9 mouse cellular contexts compared by ENCODE assay signal in the genomic region with DNA sequence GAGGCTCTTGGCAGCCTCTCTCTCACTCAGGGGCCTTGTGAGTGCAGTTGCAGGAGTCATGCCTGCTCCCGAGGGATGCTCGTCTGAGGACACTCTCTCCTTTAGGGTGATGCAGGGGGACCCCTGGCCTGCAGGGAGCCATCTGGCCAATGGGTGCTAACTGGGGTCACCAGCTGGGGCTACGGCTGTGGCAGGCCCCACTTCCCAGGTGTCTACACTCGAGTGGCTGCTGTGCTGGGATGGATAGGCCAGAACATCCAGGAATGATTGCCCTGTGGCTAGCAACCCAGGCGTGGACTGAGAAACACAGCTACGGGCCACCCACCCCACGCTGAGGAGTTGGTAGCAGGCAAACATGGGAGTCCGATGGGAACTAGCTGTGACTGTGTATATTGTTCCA. TPM values are rescaled to one million over a fixed set of nuclear protein-coding genes. Genes with fewer than 3 reads are reported as not detected.
A peak's percentile ranks its signal among the peaks of the same experiment; 100 is the strongest.
DNase-seq lines count a peak whose midpoint lies in the region; ATAC-seq and TF ChIP-seq lines count a peak whose summit lies in the region.
"Had no signal": no experiment of that assay in that cellular context is flagged by ENCODE, and none has a peak within 500 bp of the region (broad histone marks: within the 10 kb centered on the region; RNA-seq: fewer than 3 reads in every experiment).

No protein-coding gene starts in this region.

- ATAC-seq in liver, embryonic 11.5 days (replicated peaks; ENCODE audit: low FRiP score): no peak
- ATAC-seq in embryonic facial prominence, embryonic 15.5 days (ENCODE audit: insufficient number of reproducible peaks, low FRiP score, low TSS enrichment, low read depth): no peak
- ATAC-seq in intestine, postnatal 0 days: no peak
- ATAC-seq in neural tube, embryonic 13.5 days (ENCODE audit: low read depth): no peak

- no peak for DNase-seq in liver, embryonic 11.5 days (ENCODE audit: low spot score)
- DNase-seq in liver: no peak
- no peak for DNase-seq in layer of hippocampus, adult 9-11 months
- DNase-seq in kidney, postnatal 10 days: no peak
- DNase-seq: lung, adult 2 months had no signal

- peak overlapping the region; percentile 99 for H3K4me2 ChIP-seq in liver, embryonic 11.5 days
- no peak overlapping the region for H3K4me2 ChIP-seq in embryonic facial prominence, embryonic 15.5 days (replicated peaks)
- peak overlapping the region; percentile 87 for H3K4me2 ChIP-seq in intestine, postnatal 0 days (replicated peaks; ENCODE audit: low read depth)
- peak overlapping the region; percentile 98 for H3K4me2 ChIP-seq in neural tube, embryonic 13.5 days

- peak overlapping the region; percentile 86 for H3K4me3 ChIP-seq in liver, embryonic 11.5 days (ENCODE audit: low read depth, low read length)
- H3K4me3 ChIP-seq in embryonic facial prominence, embryonic 15.5 days (replicated peaks): peak overlapping the region; percentile 96
- no peak overlapping the region for H3K4me3 ChIP-seq in intestine, postnatal 0 days (ENCODE audit: low read depth, low read length)
- 0 out of 2 replicates have a peak overlapping the region, but pooled peaks have one; percentile 92 for H3K4me3 ChIP-seq in neural tube, embryonic 13.5 days

- 86% methylated on average over 8 of the region's 8 CpGs for WGBS in liver, embryonic 11.5 days
- WGBS in embryonic facial prominence, embryonic 15.5 days: 84% methylated on average over 8 of the region's 8 CpGs
- 86% methylated on average over 8 of the region's 8 CpGs for WGBS in intestine, postnatal 0 days
- WGBS in neural tube, embryonic 13.5 days: 90% methylated on average over 8 of the region's 8 CpGs

- no peaks in the 10 kb centered on the region for H3K27me3 ChIP-seq in liver, embryonic 11.5 days (replicated peaks; ENCODE audit: control insufficient read depth, insufficient read depth, low read length)
- no peaks in the 10 kb centered on the region for H3K27me3 ChIP-seq in embryonic facial prominence, embryonic 15.5 days
- H3K27me3 ChIP-seq in intestine, postnatal 0 days (replicated peaks; ENCODE audit: control insufficient read depth, insufficient read depth, low read length): no peaks in the 10 kb centered on the region
- no peaks in the 10 kb centered on the region for H3K27me3 ChIP-seq in neural tube, embryonic 13.5 days

- H3K36me3 ChIP-seq in liver, embryonic 11.5 days (ENCODE audit: control insufficient read depth, insufficient read depth, low read length): peaks cover 20% of the 10 kb centered on the region
- H3K36me3 ChIP-seq in embryonic facial prominence, embryonic 15.5 days: peaks cover 35% of the 10 kb centered on the region
- H3K36me3 ChIP-seq in intestine, postnatal 0 days (ENCODE audit: control insufficient read depth, insufficient read depth): peaks cover 18% of the 10 kb centered on the region
- peaks cover 38% of the 10 kb centered on the region for H3K36me3 ChIP-seq in neural tube, embryonic 13.5 days

- H3K27ac ChIP-seq in liver, embryonic 11.5 days (ENCODE audit: low read depth, low read length): no peak overlapping the region
- no peak overlapping the region for H3K27ac ChIP-seq in embryonic facial prominence, embryonic 15.5 days (replicated peaks)
- 0 out of 2 replicates have a peak overlapping the region, but pooled peaks have one; percentile 8 for H3K27ac ChIP-seq in intestine, postnatal 0 days (ENCODE audit: low read depth, low read length)
- no peak overlapping the region for H3K27ac ChIP-seq in neural tube, embryonic 13.5 days (replicated peaks)

- no peak for TF ChIP-seq CTCF in intestine, postnatal 0 days (IDR thresholded peaks at IDR 0.05; ENCODE audit: low read depth)

- peaks cover 31% of the 10 kb centered on the region for H3K4me1 ChIP-seq in liver, embryonic 11.5 days (replicated peaks; ENCODE audit: control insufficient read depth, insufficient read depth, low read length)
- peaks cover 27% of the 10 kb centered on the region for H3K4me1 ChIP-seq in embryonic facial prominence, embryonic 15.5 days
- H3K4me1 ChIP-seq in intestine, postnatal 0 days (replicated peaks; ENCODE audit: control insufficient read depth, insufficient read depth, low read length): peaks cover 11% of the 10 kb centered on the region
- H3K4me1 ChIP-seq in neural tube, embryonic 13.5 days (replicated peaks): peaks cover 30% of the 10 kb centered on the region

- peak overlapping the region; percentile 84; the same call in 1 of the 2 replicates for H3K9ac ChIP-seq in liver, embryonic 11.5 days (ENCODE audit: low read depth, low read length)
- H3K9ac ChIP-seq in embryonic facial prominence, embryonic 15.5 days: no peak overlapping the region
- no peak overlapping the region for H3K9ac ChIP-seq in intestine, postnatal 0 days (ENCODE audit: low read depth, low read length)
- peak overlapping the region; percentile 91; the same call in 1 of the 2 replicates for H3K9ac ChIP-seq in neural tube, embryonic 13.5 days

- no peaks in the 10 kb centered on the region for H3K9me3 ChIP-seq in liver, embryonic 11.5 days (ENCODE audit: control insufficient read depth, low read length)
- H3K9me3 ChIP-seq in embryonic facial prominence, embryonic 15.5 days (replicated peaks): no peaks in the 10 kb centered on the region
- no peaks in the 10 kb centered on the region for H3K9me3 ChIP-seq in intestine, postnatal 0 days (ENCODE audit: control insufficient read depth)
- H3K9me3 ChIP-seq in neural tube, embryonic 13.5 days: no peaks in the 10 kb centered on the region
- H3K9me3 ChIP-seq: heart, embryonic 15.5 days had no signal

RNA-seq across cellular contexts. Expression of gene Timm13, which starts 1.7 kb away (rescaled TPM):
- polyA plus RNA-seq in liver, embryonic 11.5 days (2014; fragmentation: Nextera tagmentation; extraction: Ambion mirVana): 396 and 445 TPM in 2 replicates
- 337 and 339 TPM in 2 replicates for polyA plus RNA-seq in embryonic facial prominence, embryonic 15.5 days (2015; fragmentation: Nextera tagmentation; extraction: Ambion mirVana)
- polyA plus RNA-seq in intestine, postnatal 0 days (2015; fragmentation: Nextera tagmentation; extraction: Ambion mirVana): 358 and 367 TPM in 2 replicates
- polyA plus RNA-seq in neural tube, embryonic 13.5 days (2015; fragmentation: Nextera tagmentation; extraction: Ambion mirVana): 328 and 331 TPM in 2 replicates

RNA-seq across cellular contexts. Expression of gene Lmnb2, which starts 19.0 kb away (rescaled TPM):
- 16.2 and 18.2 TPM in 2 replicates for polyA plus RNA-seq in liver, embryonic 11.5 days (2014; fragmentation: Nextera tagmentation; extraction: Ambion mirVana)
- 56.7 and 60.1 TPM in 2 replicates for polyA plus RNA-seq in embryonic facial prominence, embryonic 15.5 days (2015; fragmentation: Nextera tagmentation; extraction: Ambion mirVana)
- polyA plus RNA-seq in intestine, postnatal 0 days (2015; fragmentation: Nextera tagmentation; extraction: Ambion mirVana): 12.5 and 12.9 TPM in 2 replicates
- 38.3 and 41.6 TPM in 2 replicates for polyA plus RNA-seq in neural tube, embryonic 13.5 days (2015; fragmentation: Nextera tagmentation; extraction: Ambion mirVana)

RNA-seq across cellular contexts. Expression of gene Tmprss9, which starts 27.4 kb away (rescaled TPM):
- polyA plus RNA-seq in liver, embryonic 11.5 days (2014; fragmentation: Nextera tagmentation; extraction: Ambion mirVana): not detected in 2 replicates
- polyA plus RNA-seq in embryonic facial prominence, embryonic 15.5 days (2015; fragmentation: Nextera tagmentation; extraction: Ambion mirVana): 0.04 and 0.05 TPM in 2 replicates
- not detected in 2 replicates for polyA plus RNA-seq in intestine, postnatal 0 days (2015; fragmentation: Nextera tagmentation; extraction: Ambion mirVana)
- 0.08 and 0.31 TPM in 2 replicates for polyA plus RNA-seq in neural tube, embryonic 13.5 days (2015; fragmentation: Nextera tagmentation; extraction: Ambion mirVana)

RNA-seq across cellular contexts. Expression of gene Gadd45b, which starts 30.8 kb away (rescaled TPM):
- polyA plus RNA-seq in liver, embryonic 11.5 days (2014; fragmentation: Nextera tagmentation; extraction: Ambion mirVana): 4.0 and 5.0 TPM in 2 replicates
- polyA plus RNA-seq in embryonic facial prominence, embryonic 15.5 days (2015; fragmentation: Nextera tagmentation; extraction: Ambion mirVana): 43.7 and 46.6 TPM in 2 replicates
- 19.9 and 20.1 TPM in 2 replicates for polyA plus RNA-seq in intestine, postnatal 0 days (2015; fragmentation: Nextera tagmentation; extraction: Ambion mirVana)
- 8.8 and 9.0 TPM in 2 replicates for polyA plus RNA-seq in neural tube, embryonic 13.5 days (2015; fragmentation: Nextera tagmentation; extraction: Ambion mirVana)

RNA-seq across cellular contexts. Expression of gene Sppl2b, which starts 44.0 kb away (rescaled TPM):
- 58.5 and 63.8 TPM in 2 replicates for polyA plus RNA-seq in liver, embryonic 11.5 days (2014; fragmentation: Nextera tagmentation; extraction: Ambion mirVana)
- 51.3 and 60.7 TPM in 2 replicates for polyA plus RNA-seq in embryonic facial prominence, embryonic 15.5 days (2015; fragmentation: Nextera tagmentation; extraction: Ambion mirVana)
- 12.9 and 13.4 TPM in 2 replicates for polyA plus RNA-seq in intestine, postnatal 0 days (2015; fragmentation: Nextera tagmentation; extraction: Ambion mirVana)
- polyA plus RNA-seq in neural tube, embryonic 13.5 days (2015; fragmentation: Nextera tagmentation; extraction: Ambion mirVana): 62.0 and 66.2 TPM in 2 replicates

Comparison
In these comparisons a context has a peak if more than half of its experiments do, and no peak if none do; other contexts are left out.
1. H3K9ac ChIP-seq: peak in liver, embryonic 11.5 days (single experiment) and neural tube, embryonic 13.5 days (single experiment); none in embryonic facial prominence, embryonic 15.5 days (single experiment) and intestine, postnatal 0 days (single experiment).